Mouse (Mus musculus) cerebellum, adult 2 months (tissue): ENCODE measurements around the gene Usp46.

Experiments
- CTCF ChIP-seq: fragments of 200-500 bp; IDR thresholded peaks from 2 replicates; pipeline ENCODE4 v1.5.1; 2011; ENCODE audit warnings: low read depth, mild to moderate bottlenecking, control low read depth, low read length, moderate library complexity, borderline replicate concordance; ENCODE audit not compliant: insufficient read depth
- POLR2A ChIP-seq: fragments of 200-500 bp; IDR thresholded peaks from 2 replicates; pipeline ENCODE4 v1.6.1; 2011; ENCODE audit warnings: low read length, control low read depth, borderline replicate concordance; ENCODE audit not compliant: insufficient read depth

DNA sequence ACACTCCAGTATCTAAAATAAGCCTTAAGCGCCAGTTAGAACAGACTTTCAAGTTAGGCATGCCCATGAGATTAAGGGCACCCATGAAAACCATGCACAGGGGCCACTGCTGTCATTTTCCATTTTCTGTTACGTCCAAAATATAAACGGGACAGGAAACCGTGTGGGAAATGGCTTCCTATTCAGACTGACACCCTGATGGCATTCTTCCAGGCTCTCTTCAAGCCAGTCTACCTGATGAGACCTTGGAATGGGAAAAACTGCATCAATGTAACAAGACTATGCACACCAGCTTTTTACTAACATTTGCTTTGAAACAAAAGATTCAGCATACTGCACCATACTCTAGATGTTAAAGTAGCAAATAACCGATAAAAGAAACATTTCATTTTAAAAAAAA, 69.3 kb downstream of the Usp46 start:
- TF ChIP-seq CTCF: no peak
- TF ChIP-seq POLR2A: no peak
